Comparison of ENCODE assay signal across 8 mouse cellular contexts in the genomic region with DNA sequence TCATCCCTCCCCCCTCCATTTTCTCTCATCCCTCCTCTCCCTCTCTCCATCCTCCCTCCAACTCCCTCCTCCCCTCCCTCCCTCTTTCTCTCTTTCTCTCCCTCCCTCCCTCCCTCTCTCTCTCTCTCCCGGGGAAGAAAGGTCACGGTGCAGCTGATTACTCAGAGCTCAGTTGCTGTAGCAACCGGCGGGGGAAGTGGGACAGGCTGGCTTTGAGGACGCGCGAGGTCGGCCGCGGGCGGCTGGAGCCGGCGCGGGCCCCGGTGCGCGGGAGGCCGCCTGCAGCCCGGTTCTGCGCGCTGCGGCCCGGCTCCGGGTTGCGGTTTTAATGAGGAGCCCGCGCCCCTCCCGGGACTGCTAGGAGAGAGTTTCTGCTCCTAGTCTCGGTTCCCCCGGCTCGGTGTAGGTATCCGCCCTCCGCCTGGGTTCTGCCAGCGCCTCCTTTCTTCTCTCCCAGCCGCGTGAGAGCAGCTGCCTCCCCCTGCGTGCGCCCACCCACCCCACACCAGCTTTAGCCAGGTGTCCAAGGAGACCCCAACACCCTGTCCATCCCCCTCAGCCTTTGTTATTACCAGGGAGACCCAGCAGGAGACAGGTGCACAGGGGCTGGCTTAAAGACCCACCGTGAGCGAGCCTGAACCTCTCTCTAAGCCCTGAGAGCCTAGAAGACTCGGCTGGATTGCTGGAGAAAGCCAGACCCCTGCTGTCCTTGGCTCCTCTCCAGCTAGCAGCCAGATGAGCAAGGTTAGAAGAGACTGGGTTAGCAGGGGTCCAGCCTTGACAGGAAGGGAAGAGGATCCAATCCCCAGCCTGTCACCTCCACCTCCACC.
DNase-seq lines count a peak whose midpoint lies in the region; ATAC-seq and TF ChIP-seq lines count a peak whose summit lies in the region.

No protein-coding gene starts in this region.

- peak; percentile 80 to 83 for DNase-seq in B cell, adult 2 months
- DNase-seq in heart, postnatal 0 days (ENCODE audit: low spot score) = peak; percentile 88
- DNase-seq in kidney, postnatal 36 days = peak; percentile 91 to 94
- peak; percentile 69 for DNase-seq in lung, adult 2 months
- DNase-seq in testis, postnatal 10 days (ENCODE audit: low spot score) = peak; percentile 82

- no peaks in the 10 kb centered on the region for H3K27me3 ChIP-seq in forebrain, embryonic 12.5 days
- no peaks in the 10 kb centered on the region for H3K27me3 ChIP-seq in heart, postnatal 0 days (ENCODE audit: control insufficient read depth, insufficient read depth, low read length)
- H3K27me3 ChIP-seq in neural tube, embryonic 15.5 days (replicated peaks) = no peaks in the 10 kb centered on the region

- peak; percentile 88 for ATAC-seq in forebrain, embryonic 12.5 days (ENCODE audit: low FRiP score)
- ATAC-seq in heart, postnatal 0 days (ENCODE audit: insufficient read depth, low read depth) = peak; percentile 77
- peak; percentile 88 for ATAC-seq in neural tube, embryonic 15.5 days (ENCODE audit: low FRiP score)

- peaks cover 13% of the 10 kb centered on the region for H3K4me1 ChIP-seq in bone marrow, adult 2 months (ENCODE audit: control insufficient read depth, insufficient read depth, low read length)
- peaks cover 65% of the 10 kb centered on the region for H3K4me1 ChIP-seq in forebrain, embryonic 12.5 days
- H3K4me1 ChIP-seq in heart, postnatal 0 days (ENCODE audit: control insufficient read depth, insufficient read depth) = peaks cover 32% of the 10 kb centered on the region
- H3K4me1 ChIP-seq in lung, adult 2 months (ENCODE audit: control insufficient read depth, insufficient read depth, low read length) = peaks cover 29% of the 10 kb centered on the region
- peaks cover 54% of the 10 kb centered on the region for H3K4me1 ChIP-seq in neural tube, embryonic 15.5 days

- H3K27ac ChIP-seq in bone marrow, adult 2 months (ENCODE audit: control insufficient read depth, insufficient read depth, low read depth, low read length, poor library complexity) = peak overlapping the region; percentile 53; the same call in 1 of the 2 replicates
- H3K27ac ChIP-seq in forebrain, embryonic 12.5 days = peak overlapping the region; percentile 100
- peak overlapping the region; percentile 91 for H3K27ac ChIP-seq in heart, postnatal 0 days (ENCODE audit: low read depth)
- H3K27ac ChIP-seq in neural tube, embryonic 15.5 days (replicated peaks) = peak overlapping the region; percentile 99

- no peak overlapping the region for H3K4me3 ChIP-seq in bone marrow, adult 2 months (replicated peaks; ENCODE audit: control insufficient read depth, low read depth, low read length)
- H3K4me3 ChIP-seq in forebrain, embryonic 12.5 days (replicated peaks) = peak overlapping the region; percentile 36
- H3K4me3 ChIP-seq in heart, postnatal 0 days (ENCODE audit: low read depth, low read length) = peak overlapping the region; percentile 47
- H3K4me3 ChIP-seq in lung, adult 2 months (replicated peaks; ENCODE audit: extremely low read depth, low read depth, low read length) = peak overlapping the region; percentile 27
- peak overlapping the region; percentile 33 for H3K4me3 ChIP-seq in neural tube, embryonic 15.5 days (replicated peaks)

- peak; percentile 17; the same call in 1 of the 2 replicates for TF ChIP-seq POLR2A in bone marrow, adult 2 months (IDR thresholded peaks at IDR 0.05; ENCODE audit: borderline replicate concordance, control insufficient read depth, low read depth, low read length)
- TF ChIP-seq POLR2A in lung, adult 2 months (IDR thresholded peaks at IDR 0.05; ENCODE audit: borderline replicate concordance, extremely low read depth, low read depth, low read length) = no peak

- TF ChIP-seq EP300 in heart, postnatal 0 days (IDR thresholded peaks at IDR 0.05; ENCODE audit: low read depth) = no peak

- no peak for TF ChIP-seq CTCF in bone marrow, adult 2 months (IDR thresholded peaks at IDR 0.05; ENCODE audit: control insufficient read depth, insufficient read depth, low read length)
- TF ChIP-seq CTCF in heart, postnatal 0 days (IDR thresholded peaks at IDR 0.05; ENCODE audit: low read depth) = no peak
- TF ChIP-seq CTCF in lung, adult 2 months (IDR thresholded peaks at IDR 0.05; ENCODE audit: insufficient read depth, low read length) = no peak

- peak overlapping the region; percentile 74 for H3K9ac ChIP-seq in forebrain, embryonic 12.5 days
- H3K9ac ChIP-seq in heart, postnatal 0 days (replicated peaks; ENCODE audit: low read depth, low read length) = peak overlapping the region; percentile 71
- peak overlapping the region; percentile 51 for H3K9ac ChIP-seq in neural tube, embryonic 15.5 days (replicated peaks)

- 3% methylated on average over 40 of the region's 41 CpGs for WGBS in bone marrow, adult 2 months
- under 1% methylated on average over 40 of the region's 41 CpGs for WGBS in forebrain, embryonic 12.5 days
- 2% methylated on average over 41 of the region's 41 CpGs for WGBS in heart, postnatal 0 days
- WGBS in lung, adult 2 months = 2% methylated on average over 40 of the region's 41 CpGs
- under 1% methylated on average over 37 of the region's 41 CpGs for WGBS in neural tube, embryonic 15.5 days

- no peaks in the 10 kb centered on the region for H3K9me3 ChIP-seq in forebrain, embryonic 12.5 days
- no peaks in the 10 kb centered on the region for H3K9me3 ChIP-seq in heart, postnatal 0 days (replicated peaks; ENCODE audit: control insufficient read depth, low read length)
- H3K9me3 ChIP-seq in neural tube, embryonic 15.5 days (replicated peaks) = no peaks in the 10 kb centered on the region

- peak overlapping the region; percentile 64 for H3K4me2 ChIP-seq in forebrain, embryonic 12.5 days
- peak overlapping the region; percentile 77 for H3K4me2 ChIP-seq in heart, postnatal 0 days (ENCODE audit: low read depth, low read length)
- H3K4me2 ChIP-seq in neural tube, embryonic 15.5 days = peak overlapping the region; percentile 61

- no peaks in the 10 kb centered on the region for H3K36me3 ChIP-seq in forebrain, embryonic 12.5 days (replicated peaks)
- no peaks in the 10 kb centered on the region for H3K36me3 ChIP-seq in heart, postnatal 0 days (replicated peaks; ENCODE audit: control insufficient read depth, insufficient read depth, low read length)
- H3K36me3 ChIP-seq in neural tube, embryonic 15.5 days = no peaks in the 10 kb centered on the region
